Mouse (Mus musculus): Measurements from ENCODE around the gene Nutm1.

Nutm1 gene

DNA sequence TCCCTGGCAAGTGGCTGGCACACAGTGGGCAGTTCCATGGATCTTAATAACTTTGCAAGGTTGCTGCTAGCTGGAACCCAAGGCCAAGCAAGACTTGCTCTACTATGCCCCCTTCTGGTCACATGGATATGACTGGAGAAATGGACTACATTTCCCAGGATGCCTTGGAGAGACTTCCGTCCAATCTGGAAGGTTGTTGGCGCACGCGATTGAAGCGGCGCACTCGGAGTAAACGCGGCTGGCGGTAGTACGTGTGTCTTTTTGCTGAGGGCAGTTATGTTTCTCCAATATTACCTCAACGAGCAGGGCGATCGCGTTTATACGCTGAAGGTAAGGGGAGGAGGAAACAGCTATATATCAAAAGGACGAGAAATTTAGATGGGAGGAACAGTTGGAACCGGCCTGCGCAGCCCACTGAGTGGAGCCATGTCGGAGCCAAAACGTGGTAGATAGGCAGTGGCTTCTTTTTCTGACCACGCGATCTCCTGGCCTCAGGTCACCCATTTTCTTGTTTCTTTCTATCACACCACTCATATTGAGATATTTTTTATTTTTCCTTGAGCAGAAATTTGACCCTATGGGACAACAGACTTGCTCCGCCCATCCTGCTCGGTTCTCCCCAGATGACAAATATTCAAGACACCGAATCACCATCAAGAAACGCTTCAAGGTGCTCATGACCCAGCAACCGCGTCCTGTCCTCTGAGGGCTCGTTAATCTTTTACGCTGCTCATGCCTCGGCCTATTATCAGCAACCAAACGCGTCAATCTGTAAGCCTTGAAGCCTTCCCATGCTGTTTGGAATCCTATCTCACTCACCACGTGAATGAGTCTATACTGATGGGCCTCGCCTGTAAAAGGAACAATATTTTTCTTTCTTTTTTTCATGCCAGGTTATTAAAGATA lies 2.9 kb upstream of the Nutm1 start, which contains the start of gene Nop10:
Gene Nop10, plus strand, starts transcription at position 179 of the 906 bp plus-strand sequence.
- peak; percentile 87 for DNase-seq (ENCODE audit: low read depth, low spot score)

DNA sequence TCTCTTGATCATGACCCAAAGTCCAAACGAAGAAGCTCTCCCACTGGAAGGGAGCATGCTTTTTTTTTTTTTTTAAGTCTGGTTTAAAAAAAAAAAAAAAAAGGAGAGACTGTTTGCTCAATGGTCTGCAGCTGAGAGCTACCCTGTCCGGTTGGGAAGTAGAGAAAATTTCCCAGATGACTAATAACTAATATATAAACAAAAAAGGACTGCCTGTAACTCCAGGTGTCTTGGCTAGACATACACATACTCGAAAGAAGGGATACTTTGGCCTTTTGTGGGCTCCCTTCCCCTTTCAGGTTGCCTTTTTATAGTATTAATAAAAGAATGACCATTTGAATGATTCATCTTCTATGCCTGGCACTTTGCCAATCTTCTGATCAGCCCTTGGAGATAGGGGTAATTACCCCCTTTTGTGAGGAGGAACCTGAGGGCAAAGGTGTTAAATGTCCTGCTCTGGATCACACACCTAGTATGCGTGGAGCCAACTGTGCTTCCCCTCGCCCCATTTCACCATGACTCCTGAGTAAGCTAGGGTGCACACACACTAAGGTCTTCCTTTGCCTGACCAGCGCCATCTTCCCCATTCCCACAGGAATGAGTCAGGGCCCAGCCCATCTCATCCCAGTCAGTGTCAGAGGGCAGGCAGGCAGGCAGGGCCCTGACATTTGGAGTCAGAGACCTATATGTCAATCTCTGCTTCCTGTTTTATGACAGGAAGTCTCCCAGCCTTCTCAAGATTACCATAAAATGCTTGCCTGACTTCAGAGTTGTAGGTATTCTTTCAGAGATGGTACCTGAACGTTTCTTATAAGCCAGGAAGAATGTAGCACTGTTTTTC lies 4.2 kb downstream of the Nutm1 start:
- no peak for DNase-seq (ENCODE audit: low read depth, low spot score)

DNA sequence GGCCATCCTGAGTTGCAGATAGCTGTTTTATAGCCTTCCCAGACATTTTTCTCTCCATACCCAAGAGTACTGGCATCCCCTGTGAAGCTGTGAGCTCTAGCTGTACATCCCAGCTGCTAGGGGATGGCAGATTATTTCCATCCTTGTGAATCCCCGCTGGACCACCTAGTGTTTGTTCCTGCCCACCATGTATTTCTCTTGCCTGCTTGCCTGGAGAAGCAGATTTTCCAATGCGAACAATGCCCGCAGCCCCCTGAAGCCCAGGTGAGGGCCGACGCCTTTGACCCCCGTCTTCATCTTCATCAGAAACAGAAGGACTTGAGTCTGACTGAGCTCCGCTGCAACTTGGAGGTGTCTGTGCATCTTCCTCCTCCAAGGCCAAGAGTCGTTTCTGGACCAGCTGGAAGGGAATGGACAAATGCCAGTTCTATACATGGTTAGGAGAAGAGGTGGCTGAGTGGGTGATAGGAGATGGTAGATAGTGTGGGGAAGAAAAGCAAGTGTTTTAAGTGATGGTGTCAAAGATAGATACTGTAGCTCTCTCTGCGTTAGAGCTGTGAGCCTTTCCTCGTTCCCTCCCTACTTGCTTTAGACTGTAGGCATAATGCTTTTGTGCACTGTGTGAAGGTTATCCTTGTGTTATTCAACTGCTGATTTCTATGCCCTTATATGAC lies 9.2 kb downstream of the Nutm1 start:
- DNase-seq (ENCODE audit: low read depth, low spot score): no peak

DNA sequence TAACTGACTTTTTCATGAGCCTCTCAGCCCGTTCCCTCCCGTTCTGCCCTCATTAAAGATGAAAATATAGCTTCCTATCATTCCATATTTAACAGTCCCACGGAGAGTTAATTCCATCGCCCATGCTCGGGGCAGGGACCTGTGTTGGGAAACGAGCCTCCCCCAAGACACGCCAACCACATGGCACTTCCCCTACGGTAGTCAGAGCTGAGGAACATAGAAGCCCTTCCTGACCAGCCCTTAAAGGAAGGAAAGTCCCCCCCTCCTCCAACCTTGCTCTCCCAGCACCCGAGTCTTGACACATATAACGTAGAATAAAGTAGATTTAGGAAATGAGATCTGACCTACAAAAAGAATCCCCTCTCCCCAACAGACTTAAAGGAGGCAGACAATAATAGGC lies 11.8 kb downstream of the Nutm1 start:
- no peak for DNase-seq (ENCODE audit: low read depth, low spot score)

DNA sequence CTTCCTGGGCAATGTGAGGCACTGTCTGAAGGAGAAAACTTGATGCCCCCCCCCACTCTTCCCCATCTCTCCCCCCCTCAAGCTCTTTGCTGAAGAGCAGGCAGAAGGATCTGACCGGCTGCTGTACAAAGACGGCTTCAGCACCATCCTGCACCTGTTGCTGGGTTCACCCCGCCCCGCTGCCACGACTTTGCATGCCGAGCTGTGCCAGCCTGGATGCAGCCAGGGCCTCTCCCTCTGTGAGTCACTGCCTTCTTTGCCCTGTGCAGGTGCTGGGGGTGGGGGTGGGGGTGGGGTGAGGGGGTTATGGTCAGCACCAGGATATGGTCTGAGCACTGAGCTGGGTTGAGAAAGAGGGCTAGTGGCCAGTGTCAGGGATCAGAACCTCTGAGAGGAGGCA lies 12.9 kb downstream of the Nutm1 start:
- no peak for DNase-seq (ENCODE audit: low read depth, low spot score)

DNA sequence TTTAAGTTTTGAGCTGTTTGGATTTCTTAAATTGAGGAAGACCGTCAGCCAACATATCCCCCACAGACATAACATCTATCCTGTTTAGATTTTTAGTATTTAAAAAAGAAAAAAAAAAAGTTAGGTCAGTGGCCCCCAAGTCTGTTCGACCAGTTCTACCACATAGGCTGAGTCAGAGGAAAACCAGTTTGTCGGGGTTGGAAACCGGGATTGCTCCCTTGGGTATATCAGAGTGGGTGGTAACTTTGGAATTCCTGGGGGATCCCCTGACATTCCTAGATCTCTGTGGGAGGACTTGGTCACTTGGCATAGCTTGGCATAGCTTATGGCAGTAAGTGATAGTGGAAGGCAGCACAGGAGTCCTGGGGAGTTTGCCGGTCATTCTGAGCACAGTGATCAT lies 13.8 kb downstream of the Nutm1 start:
- no peak for DNase-seq (ENCODE audit: low read depth, low spot score)

DNA sequence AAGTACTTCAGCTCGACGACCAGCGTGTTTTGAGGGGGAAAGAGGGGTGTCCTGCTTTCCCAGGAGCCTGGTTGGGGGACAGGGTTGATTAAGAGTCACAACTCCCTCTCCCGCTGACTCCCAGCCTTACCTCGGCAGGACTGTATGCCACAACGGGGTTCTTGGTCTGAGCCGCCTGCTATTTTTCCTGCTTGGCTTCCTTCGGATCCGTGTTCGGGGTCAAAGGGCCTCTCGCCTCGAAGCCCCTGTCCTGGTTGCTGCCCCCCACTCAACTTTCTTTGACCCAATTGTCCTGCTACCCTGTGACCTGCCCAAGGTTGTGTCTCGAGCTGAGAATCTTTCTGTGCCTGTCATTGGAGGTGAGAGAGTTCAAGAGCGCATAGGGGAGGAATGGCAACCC lies 17.3 kb downstream of the Nutm1 start:
- DNase-seq (ENCODE audit: low read depth, low spot score): no peak

DNA sequence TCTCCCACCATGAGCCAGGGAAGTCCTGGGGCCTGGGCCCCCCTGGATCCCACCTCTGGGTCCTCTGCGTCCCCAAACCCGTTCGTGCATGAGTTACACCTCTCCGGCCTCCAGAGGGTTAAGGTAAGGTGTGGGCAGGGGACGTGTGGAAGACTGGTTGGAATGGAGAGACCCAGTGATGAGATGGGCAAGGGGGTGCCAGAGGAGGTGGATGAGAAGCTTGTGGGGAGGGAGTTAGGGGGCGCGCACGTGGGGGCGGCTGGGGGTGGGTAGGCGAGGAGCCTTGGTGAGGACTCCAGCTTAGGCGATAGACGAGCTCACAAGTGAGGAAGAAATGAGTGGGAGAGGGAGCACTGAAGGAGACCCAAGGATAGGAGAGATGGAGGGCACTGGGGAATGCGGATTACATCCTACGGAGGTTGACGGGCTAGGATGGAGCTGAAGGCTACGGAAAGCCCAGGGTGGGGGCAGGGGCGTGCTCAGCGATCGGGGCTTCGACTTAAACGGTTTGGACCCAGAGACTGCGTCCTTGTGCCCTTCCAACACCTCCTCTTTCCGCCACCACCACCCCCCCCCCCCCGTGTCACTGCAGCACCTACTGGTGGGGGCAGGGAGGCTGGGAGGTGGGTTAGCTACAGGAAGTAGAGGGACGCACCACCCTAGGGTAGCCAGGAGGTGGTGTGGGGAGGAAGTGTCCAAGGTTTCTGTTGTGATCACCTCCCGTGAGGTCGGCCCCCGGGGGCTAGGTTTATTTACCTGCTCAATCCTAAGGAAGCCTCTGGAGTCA lies 19.0 kb downstream of the Nutm1 start:
- peak; percentile 70 for DNase-seq (ENCODE audit: low read depth, low spot score)

DNA sequence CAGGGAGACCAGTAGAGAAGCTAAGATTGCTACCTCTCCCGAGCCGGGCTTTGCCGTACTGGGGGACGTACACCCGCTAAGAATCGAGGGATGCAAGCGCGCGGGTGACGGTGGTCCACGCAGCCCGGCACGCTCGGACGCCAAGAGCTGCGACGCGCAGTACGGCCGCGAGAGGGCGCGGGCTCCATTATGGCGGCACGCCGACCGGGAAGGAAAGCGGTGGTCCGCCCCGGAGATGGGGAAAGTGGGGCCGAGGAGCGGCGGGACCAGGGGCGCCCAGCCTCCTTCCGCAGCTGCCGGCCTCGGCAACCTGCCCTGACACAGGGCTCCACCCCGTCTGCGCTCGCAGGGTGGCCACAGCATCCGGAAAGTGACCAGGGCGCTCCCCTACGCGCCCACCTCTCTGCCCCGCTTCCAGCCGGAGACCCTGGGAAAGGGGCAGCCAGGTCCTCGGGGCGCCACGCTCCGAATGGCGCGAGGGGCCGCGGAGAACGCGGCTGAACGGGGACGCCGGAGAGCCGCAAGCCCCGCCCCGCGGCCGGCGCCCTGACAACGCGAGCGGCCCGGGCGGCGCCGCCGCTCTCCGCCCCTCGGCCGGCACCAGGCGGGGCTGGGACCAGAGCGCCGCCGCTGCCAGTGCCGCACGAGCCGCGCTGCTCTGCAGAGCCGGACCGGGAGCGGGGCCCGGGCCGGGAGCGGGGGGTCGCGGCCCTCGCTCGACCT lies 19.7 kb downstream of the Nutm1 start, which contains the start of gene Lpcat4:
Gene Lpcat4, plus strand, starts transcription at position 257 of the 723 bp plus-strand sequence.
- DNase-seq (ENCODE audit: low read depth, low spot score): peak; percentile 85

DNA sequence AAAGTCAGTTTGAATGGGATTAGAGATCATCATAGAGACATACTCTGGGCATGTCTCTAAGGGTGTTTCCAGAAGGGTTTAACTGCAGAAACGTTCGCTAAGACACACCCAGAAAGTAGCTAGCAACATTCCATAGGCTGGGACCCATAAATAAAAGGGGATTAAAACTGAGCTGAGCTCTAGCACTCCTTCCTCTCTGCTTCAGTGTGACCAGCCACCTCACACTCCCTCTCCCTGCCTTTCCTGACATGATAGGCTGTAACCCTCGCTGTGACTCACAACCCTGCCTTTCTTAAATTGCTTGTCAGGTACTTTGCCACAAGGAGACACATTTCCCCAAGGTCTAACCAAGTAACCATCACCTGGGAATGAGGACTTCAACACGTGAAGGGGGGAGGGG lies 21.1 kb downstream of the Nutm1 start:
- DNase-seq (ENCODE audit: low read depth, low spot score): no peak

DNA sequence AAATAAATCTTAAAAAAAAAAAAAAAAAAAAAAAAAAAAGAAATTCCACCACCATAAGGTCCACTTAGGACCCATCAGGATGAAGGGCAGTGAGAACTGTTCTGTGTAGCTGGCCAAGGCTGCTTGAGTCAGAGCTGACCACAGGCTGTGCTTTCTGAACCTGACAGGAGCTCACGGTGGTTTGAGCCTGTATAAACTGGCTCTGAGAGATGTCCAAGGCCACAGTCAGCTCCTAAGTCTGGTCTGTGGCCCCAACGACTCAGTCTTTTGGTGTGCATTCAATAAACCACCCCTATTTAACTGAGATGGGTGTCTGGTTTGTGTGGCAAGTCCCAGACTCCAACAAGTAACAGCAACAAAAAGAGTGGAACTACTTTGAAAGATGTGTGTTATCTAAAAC lies 22.5 kb downstream of the Nutm1 start:
- DNase-seq (ENCODE audit: low read depth, low spot score): no peak

DNA sequence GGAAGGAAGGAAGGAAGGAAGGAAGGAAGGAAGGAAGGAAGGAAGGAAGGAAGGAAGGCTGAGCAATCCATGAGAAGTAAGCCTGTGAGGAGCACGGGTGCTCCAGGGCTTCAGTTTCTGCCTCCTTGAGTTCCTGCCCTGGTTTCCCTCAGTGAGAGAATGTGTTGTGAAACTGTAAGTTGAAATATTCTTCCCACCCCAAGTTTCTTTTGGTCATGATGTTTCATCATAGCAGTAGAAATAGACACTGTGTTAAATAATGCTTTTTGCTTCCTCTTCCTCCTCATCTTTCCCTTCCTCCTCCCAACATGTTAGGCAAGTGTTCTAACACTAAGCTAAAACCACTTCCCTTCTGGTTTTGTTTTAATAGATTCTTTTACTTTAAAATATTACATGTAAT lies 26.5 kb downstream of the Nutm1 start:
- DNase-seq (ENCODE audit: low read depth, low spot score): no peak

DNA sequence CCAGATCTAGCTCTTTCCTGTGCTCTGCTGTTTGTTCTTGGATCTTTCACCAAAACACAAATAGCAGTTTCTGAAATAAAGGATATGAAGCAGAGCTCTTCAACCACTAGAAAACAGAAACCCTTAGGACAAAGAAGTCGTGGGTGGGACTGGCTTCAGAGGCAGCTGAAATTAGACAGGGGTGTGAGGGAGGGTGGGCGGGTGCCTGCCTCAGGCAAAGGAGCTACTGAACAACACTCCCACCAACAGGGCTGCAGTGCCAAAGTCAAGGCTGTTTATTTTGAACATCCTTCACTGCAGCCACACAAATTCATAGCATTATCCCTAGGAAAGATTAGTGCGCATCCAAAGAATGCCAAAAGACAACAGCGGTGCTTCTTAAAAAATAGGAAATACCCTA lies 34.7 kb downstream of the Nutm1 start:
- DNase-seq (ENCODE audit: low read depth, low spot score): no peak

DNA sequence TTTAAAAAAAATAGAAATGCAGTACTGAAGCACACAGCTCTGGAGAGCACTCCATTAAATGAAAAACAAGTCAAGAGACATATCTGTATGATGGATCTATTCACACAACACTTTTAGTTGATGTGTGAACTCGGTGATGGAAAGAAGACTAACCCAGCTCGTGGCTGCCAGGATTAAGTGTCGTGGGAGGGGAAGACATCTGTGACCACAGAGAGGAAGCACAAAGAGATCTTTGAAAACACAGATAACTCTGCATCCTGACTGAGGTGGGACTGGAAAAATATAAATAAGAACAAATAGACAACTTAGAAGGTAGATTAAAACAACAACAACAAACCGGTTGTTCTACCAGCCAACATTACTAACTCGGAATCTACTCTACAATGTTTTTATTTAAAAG lies 36.5 kb downstream of the Nutm1 start:
- peak; percentile 61 for DNase-seq (ENCODE audit: low read depth, low spot score)

DNA sequence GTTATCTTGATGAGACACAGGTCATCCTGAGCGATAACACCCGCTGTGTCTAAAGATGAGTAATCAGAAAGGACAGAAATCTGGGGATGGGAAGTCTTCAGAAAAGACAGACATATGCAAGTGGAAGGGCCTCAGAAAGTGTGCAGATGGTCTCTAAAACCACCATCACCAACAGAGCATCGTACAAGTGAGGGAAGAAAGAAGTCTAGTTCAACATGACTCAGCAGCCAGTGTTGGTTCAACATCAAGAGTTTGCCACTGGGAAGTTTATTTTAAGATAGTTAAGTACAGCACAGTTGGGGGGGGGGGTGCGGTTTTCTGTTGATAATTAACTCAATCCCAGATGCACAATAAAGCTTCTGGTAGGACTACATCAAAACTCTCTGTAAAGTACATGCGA lies 38.2 kb downstream of the Nutm1 start:
- DNase-seq (ENCODE audit: low read depth, low spot score): no peak

DNA sequence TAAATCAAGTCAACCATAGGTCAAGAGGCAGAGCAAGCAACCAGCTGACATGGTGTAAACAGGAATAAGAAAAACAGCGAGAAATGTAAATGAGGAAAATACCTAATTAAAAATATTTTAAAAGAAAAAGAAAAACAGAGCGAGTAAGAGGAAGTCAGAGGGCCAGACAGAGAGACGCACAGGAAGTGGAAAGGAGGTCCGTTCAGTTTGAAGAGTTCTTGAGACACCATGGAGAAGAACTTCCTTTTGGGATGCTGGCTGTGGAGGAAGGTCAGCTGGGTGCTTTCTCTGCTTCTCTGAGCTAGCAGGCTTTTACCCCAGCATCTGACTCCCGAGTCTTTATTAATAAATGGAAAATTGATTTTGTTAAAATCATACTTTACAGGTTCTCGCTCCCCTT lies 41.5 kb downstream of the Nutm1 start:
- no peak for DNase-seq (ENCODE audit: low read depth, low spot score)

DNA sequence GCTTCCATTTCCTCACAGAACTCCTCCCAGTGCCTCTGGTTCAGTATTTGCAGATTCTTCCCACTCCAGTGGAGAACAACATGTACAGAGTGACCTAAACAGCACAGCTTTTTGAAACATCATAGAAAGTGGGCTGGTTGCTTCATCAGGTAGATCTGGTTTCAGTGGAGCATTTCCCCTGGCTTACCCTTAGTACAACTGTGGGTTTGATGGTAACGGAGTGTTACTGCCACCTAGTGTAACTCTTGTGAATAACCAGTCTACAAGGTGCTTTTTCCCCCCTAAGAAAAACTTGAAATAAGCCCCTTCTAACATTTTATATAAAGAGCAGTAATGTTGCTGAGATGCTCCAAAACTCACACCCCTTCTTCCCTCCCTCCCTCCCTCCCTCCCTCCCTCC lies 43.1 kb downstream of the Nutm1 start:
- DNase-seq (ENCODE audit: low read depth, low spot score): peak; percentile 42

DNA sequence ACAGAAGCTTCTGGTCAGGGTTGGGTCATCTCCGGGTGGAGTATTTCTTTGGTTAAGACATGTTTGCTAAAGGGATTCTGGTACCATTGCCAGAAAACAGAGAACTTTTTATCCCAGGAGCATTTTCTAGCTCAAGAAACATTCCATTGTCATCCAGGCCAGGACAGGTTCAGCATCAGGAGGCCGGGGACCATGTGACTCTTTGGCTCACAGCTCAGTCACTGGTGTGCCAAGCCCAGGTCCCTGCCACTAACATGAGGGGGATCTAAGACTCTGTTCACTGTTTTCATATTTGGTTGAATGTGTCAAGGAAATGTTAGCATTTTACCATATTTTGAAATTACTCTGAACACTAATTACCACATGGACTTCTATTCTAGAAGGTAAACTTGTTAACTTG lies 48.4 kb downstream of the Nutm1 start:
- no peak for DNase-seq (ENCODE audit: low read depth, low spot score)

DNA sequence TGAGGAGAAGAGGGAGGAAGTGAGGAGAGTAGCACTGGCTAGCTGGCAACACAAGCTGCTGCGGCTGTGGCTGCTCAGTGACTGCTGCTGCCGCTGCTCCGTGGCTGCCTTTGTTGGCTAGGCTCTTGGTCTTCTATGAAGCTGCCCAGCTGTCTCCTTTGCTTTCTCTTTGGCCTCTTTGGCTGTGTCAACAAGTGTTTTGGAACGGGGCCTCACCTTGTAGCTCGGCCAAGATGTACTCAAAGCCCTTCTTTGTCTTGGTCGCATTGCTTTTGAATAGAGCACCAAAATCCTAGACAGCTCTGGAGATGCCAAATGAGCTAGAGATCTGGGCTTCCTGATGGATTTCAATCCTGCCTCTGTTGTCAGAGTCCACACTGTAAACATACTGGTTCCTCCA lies 48.9 kb downstream of the Nutm1 start:
- DNase-seq (ENCODE audit: low read depth, low spot score): no peak

DNA sequence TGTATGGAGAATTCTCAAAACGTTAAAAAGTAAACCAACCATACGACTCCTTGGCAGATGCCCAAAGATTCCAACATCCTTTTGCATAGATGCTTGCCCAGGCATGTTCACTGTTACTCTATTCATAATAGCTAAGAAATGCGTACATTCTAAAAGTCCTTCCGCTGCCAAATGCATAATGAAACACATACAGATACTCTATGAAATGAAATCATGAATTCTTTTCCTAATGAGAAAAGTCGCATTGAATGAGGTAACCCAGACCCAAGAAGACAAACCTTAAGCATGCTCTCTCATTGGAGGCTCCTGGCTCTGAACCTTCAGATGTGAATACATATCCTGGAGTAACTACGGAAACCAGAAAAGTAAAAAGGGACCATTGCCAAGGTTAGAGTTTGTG lies 56.0 kb downstream of the Nutm1 start:
- DNase-seq (ENCODE audit: low read depth, low spot score): no peak

Data from CD4-positive helper T cell, adult 2 months (primary cell).